Mouse (Mus musculus): ENCODE measurements at regions not wholly inside any gene's neighbourhood (a gene's known extent, or its start where the extent isn't known, plus 50 kb on each side); places are given as distances from the start of the nearest gene placed in this dataset.
A peak's percentile ranks its signal among the peaks of the same experiment; 100 is the strongest.
"Not testable (repeated sequence)": the region's sequence is repeated elsewhere in the genome, so short reads cannot be mapped to it uniquely, and the experiment has no call there.

DNA sequence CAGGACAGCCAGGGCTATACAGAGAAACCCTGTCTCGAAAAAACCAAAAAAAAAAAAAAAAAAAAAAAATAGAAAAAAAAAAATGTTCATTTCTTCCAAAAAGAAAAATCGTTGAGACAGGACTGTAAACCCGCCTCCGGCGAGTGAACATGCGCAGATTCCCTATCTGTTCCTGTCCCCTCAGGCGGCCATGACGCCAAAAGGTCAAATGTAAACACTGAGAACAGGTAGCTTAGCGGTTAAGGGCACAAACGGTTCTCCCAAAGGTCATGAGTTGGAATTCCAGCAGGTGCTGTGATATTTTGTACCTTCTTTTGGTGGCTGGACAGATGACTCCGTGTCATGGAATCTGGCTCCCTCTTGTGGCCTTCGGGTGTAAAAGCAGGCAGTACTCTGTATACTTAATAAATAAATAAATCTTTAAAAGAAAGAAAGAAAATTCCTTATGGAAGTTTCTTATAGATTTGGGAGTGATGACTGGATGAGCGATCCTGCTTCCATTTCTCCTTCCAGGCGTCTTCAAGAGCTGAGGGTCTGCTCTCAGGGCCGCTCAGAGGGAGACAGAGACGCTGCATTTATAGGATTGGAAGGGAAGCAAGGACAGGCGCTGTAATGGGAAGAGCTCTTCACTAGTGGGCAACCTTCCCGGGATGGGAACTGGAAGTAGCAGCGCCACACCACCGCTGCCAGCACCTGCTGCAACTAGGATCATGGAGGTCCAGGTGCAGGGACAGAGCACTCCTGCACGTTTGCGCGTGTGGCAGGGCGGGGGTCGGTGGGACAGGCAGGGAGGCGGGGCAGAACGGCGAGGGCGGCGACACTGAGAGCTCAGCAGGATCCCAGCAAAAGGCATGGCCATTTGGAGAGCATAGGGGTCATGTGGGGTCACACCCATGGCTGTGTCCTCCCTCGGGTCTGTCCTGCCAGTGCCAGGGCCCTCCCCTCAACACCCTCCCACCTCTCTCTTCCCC lies 189.2 kb upstream of the Gm10767 start:
- peak; percentile 28 for DNase-seq

GRCm38 (mm10) chr13:66711010-66711409 lies 193.7 kb upstream of the Gm10767 start:
- not testable (repeated sequence) for DNase-seq

GRCm38 (mm10) chr13:66697983-66698535 lies 206.7 kb upstream of the Gm10767 start:
- not testable (repeated sequence) for DNase-seq

GRCm38 (mm10) chr13:66680766-66681165 lies 223.9 kb upstream of the Gm10767 start:
- not testable (repeated sequence) for DNase-seq

DNA sequence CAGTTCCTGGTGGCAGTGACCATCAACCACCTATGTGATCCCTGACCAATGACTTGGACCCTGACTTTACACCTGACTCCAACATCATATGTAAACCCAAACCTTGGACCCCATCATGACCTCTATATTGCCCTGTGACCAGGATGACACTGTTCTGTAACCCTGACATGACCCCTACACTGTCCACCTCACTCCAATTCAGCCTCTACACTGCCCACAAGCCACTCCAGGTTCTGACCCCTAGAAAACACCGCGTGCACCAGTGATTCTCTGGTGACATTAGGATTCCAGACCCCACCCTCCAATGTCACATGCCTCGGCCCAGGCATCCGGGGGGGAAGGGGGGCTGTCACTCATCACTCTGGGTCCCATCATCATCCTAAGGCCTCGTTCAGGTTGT lies 201.3 kb upstream of the 2410141K09Rik start:
- not testable (repeated sequence) for DNase-seq

DNA sequence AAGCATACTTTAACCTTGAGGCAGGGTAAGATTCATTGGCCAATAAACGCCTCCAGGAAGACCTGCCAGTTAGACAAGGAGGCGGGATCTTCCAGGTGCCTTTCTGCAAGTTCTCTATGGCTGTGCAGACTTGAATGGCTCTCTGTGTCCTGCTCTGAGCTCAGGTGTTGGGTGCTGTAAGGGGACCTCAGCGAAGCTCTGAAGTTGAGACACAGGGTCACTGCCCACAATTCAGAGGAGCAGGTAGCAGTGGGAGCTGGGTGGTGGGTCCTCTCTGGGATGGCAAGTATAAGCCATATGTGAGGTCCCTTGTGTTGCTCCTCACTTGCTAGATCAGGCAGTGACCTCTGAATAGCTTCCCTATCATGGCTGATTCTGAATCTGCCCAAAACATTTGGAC lies 184.8 kb upstream of the 2410141K09Rik start:
- DNase-seq = not testable (repeated sequence)

DNA sequence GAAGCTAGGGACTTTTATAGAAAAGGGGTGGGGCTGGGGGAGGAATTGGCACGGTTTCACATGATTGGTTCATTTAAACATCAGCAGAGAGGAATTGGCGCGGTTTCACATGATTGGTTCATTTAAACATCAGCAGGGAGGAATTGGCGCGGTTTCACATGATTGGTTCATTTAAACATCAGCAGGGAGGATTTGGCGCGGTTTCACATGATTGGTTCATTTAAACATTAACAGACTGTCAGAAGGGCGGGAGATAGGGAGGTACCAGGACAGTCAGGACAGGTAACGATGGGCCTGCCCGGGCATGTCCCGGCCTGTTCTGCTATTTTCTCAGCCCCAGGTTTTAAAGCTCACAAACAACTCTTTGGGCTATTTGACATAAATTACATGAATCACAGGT lies 145.1 kb upstream of the 2410141K09Rik start:
- peak; percentile 59 for DNase-seq

GRCm38 (mm10) chr13:66563616-66564015 lies 122.7 kb upstream of the 2410141K09Rik start:
- DNase-seq = not testable (repeated sequence)

GRCm38 (mm10) chr13:66556397-66556796 lies 115.5 kb upstream of the 2410141K09Rik start:
- DNase-seq = not testable (repeated sequence)

- DNase-seq = not testable (repeated sequence)
Measured at GRCm38 (mm10) chr13:66547951-66548350, 107.0 kb upstream of the 2410141K09Rik start.

GRCm38 (mm10) chr13:66519596-66519995 lies 78.7 kb upstream of the 2410141K09Rik start:
- DNase-seq = not testable (repeated sequence)
